Mouse (Mus musculus) testis, adult 2 months (tissue): ENCODE measurements at regions not wholly inside any gene's neighbourhood (a gene's known extent, or its start where the extent isn't known, plus 50 kb on each side); places are given as distances from the start of the nearest gene placed in this dataset.

Experiments used
- H3K27ac ChIP-seq: fragments of 200-500 bp; 2 replicates; pipeline ENCODE4 v1.5.1; 2012; ENCODE audit warnings: low read depth, low read length; ENCODE audit not compliant: control insufficient read depth, insufficient read depth
- H3K27me3 ChIP-seq: fragments of 200-500 bp; 2 replicates; pipeline ENCODE4 v1.6.1; 2012; ENCODE audit warnings: mild to moderate bottlenecking, low read length, moderate library complexity; ENCODE audit not compliant: control insufficient read depth, insufficient read depth
- H3K36me3 ChIP-seq: fragments of 200-500 bp; 2 replicates; pipeline ENCODE4 v1.6.1; 2012; ENCODE audit warnings: mild to moderate bottlenecking, low read length; ENCODE audit not compliant: control insufficient read depth, insufficient read depth
- H3K4me1 ChIP-seq: fragments of 200-500 bp; 2 replicates; pipeline ENCODE4 v1.6.1; 2012; ENCODE audit warnings: low read length; ENCODE audit not compliant: control insufficient read depth, insufficient read depth
- H3K4me3 ChIP-seq: fragments of 200-500 bp; 2 replicates; pipeline ENCODE4 v1.5.1; 2012; ENCODE audit warnings: low read depth, mild to moderate bottlenecking, low read length, moderate library complexity, mixed read lengths; ENCODE audit not compliant: control insufficient read depth
- CTCF ChIP-seq: fragments of 200-500 bp; IDR thresholded peaks from 2 replicates; pipeline ENCODE4 v1.5.1; 2012; ENCODE audit warnings: low read depth, mild to moderate bottlenecking, inconsistent platforms, low read length, moderate library complexity; ENCODE audit not compliant: control insufficient read depth, insufficient read depth, insufficient replicate concordance
- POLR2A ChIP-seq: fragments of 200-500 bp; IDR thresholded peaks from 2 replicates; pipeline ENCODE4 v1.6.1; 2012; ENCODE audit warnings: low read depth, mild to moderate bottlenecking, inconsistent platforms, low read length, moderate library complexity; ENCODE audit not compliant: control insufficient read depth

GRCm38 (mm10) chr5:124953000-124953399 is 50.0 kb upstream of the Rflna start:
- no peaks in the 10 kb centered on the region for H3K27me3 ChIP-seq
- no peaks in the 10 kb centered on the region for H3K36me3 ChIP-seq
- peak overlapping the region; percentile 60 for H3K4me3 ChIP-seq
- no peak overlapping the region for H3K27ac ChIP-seq
- H3K4me1 ChIP-seq, result peaks cover 2% of the 10 kb centered on the region; the same call in 1 of the 2 replicates
- TF ChIP-seq CTCF (no peak), POLR2A (no peak)
